Mouse (Mus musculus): Measurements from ENCODE around the gene Ppp1r14c. TPM values are rescaled to one million over a fixed set of nuclear protein-coding genes. Genes with fewer than 3 reads are reported as not detected.

Gene Ppp1r14c
- total and polyA plus RNA-seq, 3 experiments, result not detected

DNA sequence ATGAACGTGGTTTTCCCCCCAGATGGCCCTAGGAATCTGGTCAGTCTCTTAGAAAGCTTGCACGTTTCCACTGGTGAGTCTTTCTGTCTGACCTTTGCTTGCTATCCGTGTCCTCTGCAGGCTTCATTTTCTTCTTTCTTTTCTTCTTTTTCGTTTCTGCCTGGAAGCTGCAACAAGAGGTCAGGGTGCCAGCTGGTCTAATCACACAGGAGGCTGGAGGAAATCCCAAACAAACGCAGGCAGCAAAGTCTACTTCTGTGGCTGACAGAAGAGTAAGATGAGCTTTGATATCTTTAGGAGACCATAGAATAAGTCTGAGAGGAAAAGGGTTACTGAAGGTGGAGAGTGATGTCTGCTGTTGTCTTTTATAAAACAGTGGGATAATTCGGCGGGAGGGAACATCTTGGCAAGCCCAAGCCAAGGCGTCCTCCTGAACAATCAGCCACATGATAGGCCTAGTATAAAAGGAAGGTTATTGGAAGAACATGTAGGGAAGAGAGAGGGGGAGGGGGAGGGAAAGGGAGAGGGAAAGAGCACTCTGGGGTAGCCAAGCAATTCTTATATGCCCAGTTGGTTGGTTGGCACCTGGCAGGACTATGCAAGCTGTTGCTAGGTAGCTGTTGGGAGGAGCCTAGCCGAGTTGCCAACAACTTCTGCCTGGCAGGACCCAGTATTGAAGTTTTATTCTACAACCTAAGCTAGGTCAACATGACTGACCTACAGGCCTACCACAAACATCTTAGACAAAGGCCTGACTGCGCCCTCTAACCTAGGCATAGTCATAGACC is 30.3 kb downstream of the Ppp1r14c start:
- H3K9me3 ChIP-seq (replicated peaks; ENCODE audit: low read length), result no peaks in the 10 kb centered on the region
- in situ Hi-C loops (cut with MboI; ENCODE audit: low pct_ligation_motif_present, low pct_unique_long_range_greater_than_20kb, low sequenced_read_pairs) (no loop called here), dilution Hi-C loops (cut with MboI; ENCODE audit: extremely low pct_ligation_motif_present, extremely low pct_unique_long_range_greater_than_20kb, low sequenced_read_pairs) (no loop called here)
- no peak overlapping the region for H3K27ac ChIP-seq (ENCODE audit: insufficient read depth, low read depth)
- H3K36me3 ChIP-seq (replicated peaks in 1 of 2; ENCODE audit: control insufficient read depth in 1 of 2, insufficient read depth in 1 of 2, low read length in 1 of 2), result no peaks in the 10 kb centered on the region
- no peak for DNase-seq (ENCODE audit: extremely low read depth)
- H3K9ac ChIP-seq (ENCODE audit: insufficient read depth, low read depth), result no peak overlapping the region
- H3K27me3 ChIP-seq (replicated peaks), result no peaks in the 10 kb centered on the region
- H3K4me3 ChIP-seq (replicated peaks in 1 of 3; ENCODE audit: low read depth in 2 of 3, low read length in 2 of 3, poor library complexity in 1 of 3), result no peak overlapping the region
- peaks cover 0 to 5% of the 10 kb centered on the region in 2 experiments; a peak in 2 of 4 replicates for H3K4me1 ChIP-seq (ENCODE audit: control insufficient read depth in 1 of 2, insufficient read depth in 2 of 2)
- TF ChIP-seq POLR2AphosphoS2 (IDR thresholded peaks at IDR 0.05; ENCODE audit: low read depth, low read length) (no peak), TBP (conservative IDR thresholded peaks at IDR 0.05; ENCODE audit: low read depth, low read length) (no peak), JUND (conservative IDR thresholded peaks at IDR 0.05; ENCODE audit: low read depth, low read length) (no peak), ZNF384 (IDR thresholded peaks at IDR 0.05; ENCODE audit: low read depth, low read length) (no peak), BHLHE40 (IDR thresholded peaks at IDR 0.05; ENCODE audit: low read depth, low read length) (no peak), MEF2A (IDR thresholded peaks at IDR 0.05; ENCODE audit: borderline replicate concordance, low read depth, low read length) (no peak), NRF1 (IDR thresholded peaks at IDR 0.05; ENCODE audit: low read depth, low read length) (no peak), CHD2 (IDR thresholded peaks at IDR 0.05; ENCODE audit: low read length) (no peak), EP300 (IDR thresholded peaks at IDR 0.05; ENCODE audit: low read length) (no peak), ZC3H11A (IDR thresholded peaks at IDR 0.05; ENCODE audit: low read depth, low read length) (no peak)
- H3K4me2 ChIP-seq (ENCODE audit: insufficient read depth, low read depth, poor library complexity, severe bottlenecking), result no peak overlapping the region
- H3K79me2 ChIP-seq (replicated peaks; ENCODE audit: control insufficient read depth, extremely low read depth, insufficient read depth, poor library complexity, severe bottlenecking), result no peaks in the 10 kb centered on the region

DNA sequence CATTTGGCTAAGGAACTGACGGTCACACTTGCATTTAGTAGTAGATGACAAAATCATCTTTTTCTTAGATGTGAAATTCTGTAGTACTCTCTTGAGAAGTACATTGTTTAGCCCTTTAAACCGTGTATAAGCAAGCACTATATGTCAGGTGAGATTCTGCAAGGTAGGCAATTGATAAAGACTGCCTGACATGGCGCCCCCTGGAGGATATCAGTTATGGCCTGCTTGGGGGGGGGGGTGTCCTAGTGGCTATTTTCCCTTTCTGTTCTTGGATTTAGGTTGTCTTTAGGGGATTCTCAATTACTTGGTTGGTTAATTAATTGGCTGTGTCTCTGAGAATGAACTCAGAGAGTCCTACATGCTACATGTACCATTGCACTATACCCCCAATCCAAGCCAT is 31.5 kb downstream of the Ppp1r14c start:
- H3K36me3 ChIP-seq (replicated peaks in 1 of 2; ENCODE audit: control insufficient read depth in 1 of 2, insufficient read depth in 1 of 2, low read length in 1 of 2), result no peaks in the 10 kb centered on the region
- no peak overlapping the region for H3K4me2 ChIP-seq (ENCODE audit: insufficient read depth, low read depth, poor library complexity, severe bottlenecking)
- dilution Hi-C loops (cut with MboI; ENCODE audit: extremely low pct_ligation_motif_present, extremely low pct_unique_long_range_greater_than_20kb, low sequenced_read_pairs), result no loop called here
- H3K27ac ChIP-seq (ENCODE audit: insufficient read depth, low read depth), result no peak overlapping the region
- H3K9ac ChIP-seq (ENCODE audit: insufficient read depth, low read depth), result no peak overlapping the region
- H3K27me3 ChIP-seq (replicated peaks), result no peaks in the 10 kb centered on the region
- H3K4me3 ChIP-seq (replicated peaks in 1 of 3; ENCODE audit: low read depth in 2 of 3, low read length in 2 of 3, poor library complexity in 1 of 3), result no peak overlapping the region
- H3K9me3 ChIP-seq (replicated peaks; ENCODE audit: low read length), result no peaks in the 10 kb centered on the region
- in situ Hi-C loops (cut with MboI; ENCODE audit: low pct_ligation_motif_present, low pct_unique_long_range_greater_than_20kb, low sequenced_read_pairs), result no loop called here
- H3K79me2 ChIP-seq (replicated peaks; ENCODE audit: control insufficient read depth, extremely low read depth, insufficient read depth, poor library complexity, severe bottlenecking), result no peaks in the 10 kb centered on the region
- peaks cover 0 to 5% of the 10 kb centered on the region in 2 experiments; a peak in 2 of 4 replicates for H3K4me1 ChIP-seq (ENCODE audit: control insufficient read depth in 1 of 2, insufficient read depth in 2 of 2)
- 0 out of 4 replicates have a peak, but pooled peaks of 1 of the 2 experiments have one; percentile 21 for TF ChIP-seq CTCF (conservative IDR thresholded peaks at IDR 0.05 in 1 of 2, IDR thresholded peaks at IDR 0.05 in 1 of 2; ENCODE audit: low read depth in 2 of 2, low read length in 2 of 2)
- no peak for TF ChIP-seq ZNF384 (IDR thresholded peaks at IDR 0.05; ENCODE audit: low read depth, low read length)
- no peak for DNase-seq (ENCODE audit: extremely low read depth)

DNA sequence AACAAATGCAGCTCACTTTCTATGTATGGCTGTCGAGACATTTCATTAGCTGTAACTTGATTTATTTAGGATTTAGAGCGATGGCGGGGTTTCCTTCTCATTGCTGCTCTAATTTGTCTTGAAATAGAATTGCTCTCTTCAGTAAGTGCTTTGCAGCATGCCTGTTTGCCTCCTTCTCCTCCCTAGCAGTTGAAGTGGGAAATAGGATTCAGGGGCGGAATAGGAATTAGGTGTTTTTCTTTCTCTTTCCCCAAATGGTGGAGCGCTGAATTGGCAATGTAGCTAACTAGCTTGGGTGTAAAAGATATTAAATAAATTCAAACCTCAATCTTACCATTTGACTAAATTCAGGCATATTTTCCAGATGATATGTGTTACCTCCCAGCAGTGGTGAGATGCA is 32.2 kb downstream of the Ppp1r14c start:
- Histone ChIP-seq H3K36me3 (replicated peaks in 1 of 2; ENCODE audit: control insufficient read depth in 1 of 2, insufficient read depth in 1 of 2, low read length in 1 of 2) (no peaks in the 10 kb centered on the region), H3K79me2 (replicated peaks; ENCODE audit: control insufficient read depth, extremely low read depth, insufficient read depth, poor library complexity, severe bottlenecking) (no peaks in the 10 kb centered on the region), H3K4me2 (ENCODE audit: insufficient read depth, low read depth, poor library complexity, severe bottlenecking) (no peak overlapping the region), H3K9me3 (replicated peaks; ENCODE audit: low read length) (no peaks in the 10 kb centered on the region), H3K27me3 (replicated peaks) (no peaks in the 10 kb centered on the region), H3K4me1 (ENCODE audit: control insufficient read depth in 1 of 2, insufficient read depth in 2 of 2) (peaks cover 0 to under 1% of the 10 kb centered on the region in 2 experiments; a peak in 1 of 4 replicates), H3K27ac (ENCODE audit: insufficient read depth, low read depth) (no peak overlapping the region), H3K4me3 (replicated peaks in 1 of 3; ENCODE audit: low read depth in 2 of 3, low read length in 2 of 3, poor library complexity in 1 of 3) (no peak overlapping the region), H3K9ac (ENCODE audit: insufficient read depth, low read depth) (no peak overlapping the region)
- dilution Hi-C loops (cut with MboI; ENCODE audit: extremely low pct_ligation_motif_present, extremely low pct_unique_long_range_greater_than_20kb, low sequenced_read_pairs), result no loop called here
- no peak for TF ChIP-seq PAX5 (IDR thresholded peaks at IDR 0.05; ENCODE audit: low read length)
- in situ Hi-C loops (cut with MboI; ENCODE audit: low pct_ligation_motif_present, low pct_unique_long_range_greater_than_20kb, low sequenced_read_pairs), result no loop called here
- DNase-seq (ENCODE audit: extremely low read depth), result no peak
